Mouse (Mus musculus) heart, postnatal 25 days (tissue): Measurements from ENCODE around the gene Fntb. TPM values are rescaled to one million over a fixed set of nuclear protein-coding genes. Genes with fewer than 3 reads are reported as not detected.

Experiments used
- total RNA-seq, 2 experiments: library from RNA; stranded (reverse); gene quantifications; 2 replicates each; pipeline ENCODE4 v1.2.3; 2021

The Fntb gene
- total RNA-seq, 2 experiments from 2014 or later, result 13.0 to 14.3 TPM

Other genes with a start within 250 kb of the Fntb start
- 10 to 100 TPM; 13.5 to 16.6 TPM for gene Plekhg3, start 234.7 kb upstream of the Fntb start, total RNA-seq
- 10 to 100 TPM; 77.3 to 82.3 TPM for gene Sptb, start 55.0 kb upstream of the Fntb start, total RNA-seq
- gene Churc1, start 51 bp upstream of the Fntb start, total RNA-seq, result 10 to 100 TPM; 84.7 to 90.6 TPM
- gene Gpx2, start 30.0 kb downstream of the Fntb start, total RNA-seq, result not detected
- 1 to 10 TPM in 1 of 2 experiments, under 1 TPM in 1; 0.45 to 1.3 TPM for gene Rab15, start 57.3 kb downstream of the Fntb start, total RNA-seq
- gene Max, start 196.6 kb downstream of the Fntb start, total RNA-seq, result 10 to 100 TPM; 47.7 to 67.9 TPM